Mouse (Mus musculus): ENCODE measurements around the gene Ppp1r18. TPM values are rescaled to one million over a fixed set of nuclear protein-coding genes. Genes with fewer than 3 reads are reported as not detected.

Gene Ppp1r18
- total RNA-seq, 4 experiments from 2014 or later: 2.4 to 4.7 (median 3.3) TPM

DNA sequence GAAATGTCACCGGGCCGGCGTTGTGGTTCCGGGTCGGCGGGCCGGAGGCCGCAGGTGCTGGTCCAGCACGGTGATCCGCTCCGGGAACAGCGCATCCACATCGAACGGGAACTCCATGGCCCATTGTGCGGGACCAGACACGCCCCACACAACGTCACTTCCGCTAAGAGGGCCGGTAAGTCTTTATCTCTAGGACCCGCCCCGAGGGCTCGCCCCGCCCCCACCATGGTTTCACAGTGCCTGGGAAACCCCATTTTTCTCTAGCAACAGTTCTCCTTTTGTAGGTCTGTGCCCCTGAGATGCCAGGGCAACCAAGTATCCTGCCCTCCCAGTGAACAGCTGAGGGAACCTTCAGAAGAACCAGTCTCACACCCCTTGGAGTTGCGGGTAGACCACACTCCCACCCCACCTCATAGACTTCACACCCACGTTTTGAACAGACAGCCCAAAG, 44.6 kb downstream of the Ppp1r18 start, which contains the start of gene Atat1:
Atat1 (minus strand) TSS at position 157 of the 451 bp plus-strand sequence.
- peak; percentile 88 to 91 for DNase-seq (ENCODE audit: low spot score in 2 of 2)

DNA sequence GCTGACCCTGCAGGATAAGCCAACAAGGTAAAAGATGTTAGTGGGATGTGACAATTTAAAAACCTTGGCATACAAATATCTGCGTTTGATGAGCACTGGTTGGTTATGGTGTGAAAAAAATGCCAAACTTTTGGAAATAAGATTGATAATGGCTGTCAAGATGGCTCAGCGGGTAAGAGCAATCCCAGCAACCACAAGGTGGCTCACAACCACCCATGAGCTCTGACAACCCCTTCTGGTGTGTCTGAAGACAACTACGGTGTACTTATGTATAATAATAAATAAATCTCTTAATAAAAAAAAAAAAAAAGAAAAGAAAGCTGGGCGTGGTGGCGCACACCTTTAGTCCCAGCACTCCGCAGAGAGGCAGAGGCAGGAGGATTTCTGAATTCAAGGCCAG, 49.6 kb downstream of the Ppp1r18 start:
- no peak for DNase-seq (ENCODE audit: low spot score in 2 of 2)

DNA sequence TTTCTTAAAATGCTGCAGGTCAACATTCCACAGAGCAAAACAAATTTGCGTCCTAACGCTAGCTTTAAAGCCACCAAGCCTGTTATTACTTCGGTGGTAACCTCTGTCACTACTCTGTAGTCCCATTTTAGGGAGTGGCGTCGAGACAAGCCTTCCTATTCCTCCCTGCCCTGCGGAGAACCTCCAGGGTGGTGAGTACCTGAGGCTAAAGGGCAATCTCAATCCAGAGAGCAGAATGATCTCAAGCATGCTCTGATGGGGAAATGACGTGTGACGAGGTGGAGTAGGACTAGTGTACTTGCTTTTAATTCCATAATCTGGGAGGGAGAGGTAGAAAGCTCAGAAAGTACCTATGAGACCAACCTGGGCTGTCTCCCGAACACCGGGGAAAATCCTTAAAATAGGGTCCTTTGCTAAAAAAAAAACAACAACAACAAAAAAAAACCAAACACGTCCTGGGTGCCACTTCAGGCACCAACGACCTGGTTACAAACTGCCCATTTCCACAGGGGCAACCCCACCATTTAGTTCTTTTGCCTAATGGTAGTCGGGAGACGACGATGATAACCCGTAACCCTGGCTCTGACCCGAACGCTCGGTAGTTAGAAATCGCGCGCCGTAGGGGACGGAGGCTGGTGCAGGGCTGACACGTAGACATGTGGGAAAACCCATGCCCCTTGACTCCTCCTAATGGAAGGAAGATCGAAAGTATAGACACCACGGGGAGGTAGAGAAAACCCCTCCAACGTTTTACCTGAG, 50.3 kb downstream of the Ppp1r18 start:
- DNase-seq (ENCODE audit: low spot score in 2 of 2): no peak

DNA sequence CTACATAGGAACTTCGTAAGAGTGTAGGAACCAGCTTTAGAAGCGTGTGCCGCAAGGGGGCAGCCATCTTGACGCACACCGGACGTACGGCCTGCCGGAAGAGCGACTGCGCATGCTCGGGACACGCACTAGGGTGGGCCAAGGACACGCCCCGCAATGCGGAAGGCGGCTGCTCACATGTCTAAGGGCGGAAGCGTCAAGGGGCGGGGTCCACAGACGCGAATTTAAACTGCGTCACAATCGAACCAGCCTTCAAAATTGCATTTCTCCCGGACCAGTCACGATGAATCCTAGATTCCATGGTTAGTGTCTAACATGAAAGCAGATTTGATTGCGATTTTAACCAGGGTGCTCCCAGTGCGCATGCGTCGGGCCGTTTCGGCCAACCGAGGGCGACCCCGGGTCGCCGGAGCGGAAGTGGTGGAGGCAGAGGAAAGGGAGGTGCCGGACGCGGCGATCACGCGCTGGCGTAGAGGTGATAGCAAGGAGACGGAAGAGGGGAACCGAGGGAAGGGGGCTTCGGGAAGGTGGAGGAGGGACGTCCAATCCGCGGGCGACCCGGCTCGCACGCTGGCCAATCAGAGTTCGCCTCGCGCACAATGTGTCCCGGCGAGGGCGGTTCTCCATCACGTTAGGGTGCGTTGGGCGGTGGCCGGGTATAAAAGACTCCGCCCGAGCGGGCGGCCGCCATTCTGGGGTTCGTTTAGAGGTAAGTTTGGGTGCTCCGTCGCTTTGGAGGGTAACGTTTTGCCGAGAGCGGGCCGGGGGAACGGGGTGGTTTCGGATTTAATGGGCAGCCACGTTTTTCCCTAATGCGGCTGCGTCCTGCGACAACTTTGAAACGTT, 51.1 kb downstream of the Ppp1r18 start, which contains the start of the genes Mrps18b and Ppp1r10:
Mrps18b (minus strand) TSS at position 93 of the 846 bp plus-strand sequence.
Ppp1r10 (plus strand) TSS at position 138 of the 846 bp plus-strand sequence.
- DNase-seq (ENCODE audit: low spot score in 2 of 2): peak; percentile 97 to 99

DNA sequence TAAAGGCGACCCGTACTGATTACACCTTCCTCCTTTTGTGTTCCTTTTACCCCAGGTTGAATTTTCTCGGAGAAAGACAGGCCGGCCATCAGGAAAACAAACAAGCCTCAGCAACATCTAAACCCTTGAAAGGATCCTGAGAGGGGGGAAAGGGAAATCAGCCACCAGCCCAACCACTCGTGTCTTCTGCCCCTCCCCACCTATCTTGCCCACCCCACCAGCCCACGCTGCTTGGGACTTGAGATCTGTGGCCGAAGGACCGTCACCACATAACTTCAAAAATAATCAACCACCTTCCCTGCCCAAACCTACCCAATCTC, 51.7 kb downstream of the Ppp1r18 start:
- DNase-seq (ENCODE audit: low spot score in 2 of 2): no peak

DNA sequence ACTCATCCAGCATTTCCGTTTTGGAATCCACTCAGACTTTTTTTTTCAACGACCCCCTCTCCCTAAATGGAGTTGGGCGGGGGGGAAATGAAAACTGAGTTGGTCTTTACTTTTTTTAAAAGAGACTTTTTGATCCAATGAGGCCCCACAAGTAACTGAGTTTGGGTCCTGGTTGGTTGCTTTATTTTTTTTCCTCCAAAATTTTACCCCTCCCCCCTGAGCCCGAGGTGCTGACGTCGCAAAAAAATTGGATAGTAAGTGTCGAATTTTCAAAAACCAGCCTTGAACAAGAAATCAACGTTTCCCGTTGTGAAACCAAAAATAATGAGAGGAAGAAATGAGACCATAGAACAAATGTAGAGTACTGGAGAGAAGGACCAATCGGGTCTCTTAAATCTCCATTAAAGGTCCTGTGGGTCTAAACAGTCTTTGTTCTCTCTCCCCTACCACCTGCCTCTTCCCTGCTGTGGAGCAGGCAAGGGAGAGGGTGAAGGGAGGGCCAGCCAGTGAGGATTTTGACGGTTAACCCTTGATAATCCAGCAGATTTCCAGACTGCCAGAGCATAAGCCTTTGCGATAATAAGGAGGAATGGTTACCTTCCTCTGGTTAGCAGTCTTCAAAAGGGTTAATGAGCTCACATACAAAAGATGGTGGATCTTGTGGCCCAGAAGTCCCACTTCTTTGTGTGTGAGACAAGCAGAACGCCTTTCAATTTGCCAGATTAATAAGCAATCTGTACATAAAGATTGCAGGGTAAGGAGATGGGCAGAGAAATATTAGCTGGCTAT, 52.3 kb downstream of the Ppp1r18 start:
- no peak for DNase-seq (ENCODE audit: low spot score in 2 of 2)

DNA sequence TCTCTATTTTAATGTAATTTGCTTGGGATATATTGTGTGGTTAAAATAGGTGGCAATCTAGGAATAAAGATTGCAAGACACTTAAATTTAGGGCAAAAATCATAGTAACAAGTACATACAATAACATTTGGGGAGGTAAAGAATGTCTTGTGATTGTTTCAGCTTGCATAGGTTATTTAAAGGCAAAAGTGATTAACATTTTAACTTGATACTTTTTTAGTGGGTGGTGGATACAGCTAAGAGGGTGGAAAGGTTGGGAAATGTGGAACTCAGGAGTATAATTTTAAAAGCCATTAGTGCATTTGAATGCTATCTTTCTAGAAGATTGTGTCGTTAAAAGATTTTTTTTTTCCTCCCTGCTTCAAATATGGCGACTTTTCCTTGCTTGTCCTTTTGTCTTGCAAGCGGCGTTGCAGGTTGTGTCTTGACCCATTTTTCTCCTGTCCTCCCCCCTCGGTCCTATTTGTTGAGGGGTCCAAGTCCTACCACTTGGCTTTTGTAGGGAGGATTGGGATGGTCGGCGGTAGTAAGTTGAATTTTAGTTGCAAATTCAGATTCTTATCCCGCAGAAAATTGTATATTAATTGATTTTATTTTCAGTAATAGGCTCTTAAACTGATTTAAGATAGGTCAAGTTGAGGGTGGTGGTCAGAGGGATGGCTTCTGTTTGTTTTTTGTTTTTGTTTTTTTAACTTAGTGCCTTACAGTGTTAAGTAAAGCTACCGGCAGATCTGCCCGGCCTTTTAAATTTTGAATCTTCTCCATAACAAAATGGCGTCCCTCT, 53.1 kb downstream of the Ppp1r18 start:
- DNase-seq (ENCODE audit: low spot score in 2 of 2): no peak

DNA sequence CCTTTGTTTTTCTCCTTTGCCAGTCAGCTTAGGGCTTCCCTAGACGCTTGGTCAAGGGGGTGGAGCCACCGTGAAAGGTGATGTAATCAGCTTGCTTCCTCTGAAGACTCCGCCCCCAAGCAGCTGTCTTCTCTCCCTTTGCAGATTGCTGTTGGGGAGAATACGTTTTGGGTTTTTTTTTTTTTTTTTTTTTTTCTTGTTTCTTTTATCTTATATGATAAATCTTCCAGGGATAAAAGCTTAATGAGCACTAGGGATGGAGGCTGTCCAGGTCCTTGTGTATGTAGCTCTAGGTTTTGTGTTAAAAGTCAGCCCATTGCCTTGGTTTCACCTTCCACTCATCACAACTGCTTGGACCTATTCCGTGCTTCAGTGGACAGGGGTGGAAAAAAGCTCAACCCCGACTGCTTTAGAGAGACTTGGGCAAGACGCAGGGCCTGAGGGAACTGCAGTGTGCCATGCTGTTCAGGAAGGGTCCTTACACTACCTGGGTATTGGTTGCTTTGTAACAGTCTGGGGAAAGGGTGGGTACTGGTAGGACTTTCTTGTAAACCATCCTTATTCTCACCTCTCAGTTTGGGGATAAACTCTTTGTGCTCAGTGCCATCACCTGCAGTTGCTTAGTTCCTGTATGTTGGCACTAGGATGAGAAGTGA, 53.8 kb downstream of the Ppp1r18 start:
- peak; percentile 94 to 95 for DNase-seq (ENCODE audit: low spot score in 2 of 2)

DNA sequence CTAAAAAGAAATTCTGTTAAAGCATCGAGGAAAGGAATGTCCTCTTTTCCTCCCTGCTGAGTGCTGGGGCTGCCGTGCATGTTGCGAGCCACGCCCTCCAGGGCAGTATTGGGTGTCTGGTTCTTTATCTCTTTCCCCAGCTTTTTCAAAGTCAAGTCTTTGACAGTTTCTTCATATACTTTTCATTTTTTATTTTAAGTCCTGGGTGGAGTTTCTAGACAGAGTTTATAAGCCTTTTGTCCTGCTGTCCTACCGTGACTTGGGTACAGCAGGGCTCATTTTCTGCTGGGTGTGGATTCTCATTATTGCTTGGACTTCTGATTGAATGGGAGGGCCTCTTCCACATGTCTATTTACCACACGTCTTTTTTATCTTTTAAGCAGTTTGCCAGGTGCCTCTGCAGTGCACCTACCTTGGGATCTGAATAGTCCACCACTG, 54.5 kb downstream of the Ppp1r18 start:
- no peak for DNase-seq (ENCODE audit: low spot score in 2 of 2)

DNA sequence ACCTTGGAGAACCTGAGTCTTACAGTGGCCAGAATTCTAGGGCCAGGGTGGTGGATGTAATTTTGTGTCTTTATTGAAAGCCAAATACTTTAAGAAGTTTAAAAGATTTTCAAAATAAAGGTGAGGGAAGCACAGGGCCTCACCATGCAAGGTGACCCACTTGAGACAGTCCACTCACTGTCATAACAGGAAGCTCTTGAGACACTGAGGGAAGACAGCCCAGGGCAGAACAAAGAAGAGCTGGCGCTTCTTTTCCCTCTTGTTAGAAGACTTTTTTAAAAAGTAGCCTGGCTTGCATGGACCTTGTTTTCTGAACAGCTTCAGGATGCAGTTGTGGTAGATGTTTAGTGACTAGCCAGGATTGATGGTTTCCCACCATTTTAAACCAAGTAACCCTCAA, 55.0 kb downstream of the Ppp1r18 start:
- DNase-seq (ENCODE audit: low spot score in 2 of 2): no peak

DNA sequence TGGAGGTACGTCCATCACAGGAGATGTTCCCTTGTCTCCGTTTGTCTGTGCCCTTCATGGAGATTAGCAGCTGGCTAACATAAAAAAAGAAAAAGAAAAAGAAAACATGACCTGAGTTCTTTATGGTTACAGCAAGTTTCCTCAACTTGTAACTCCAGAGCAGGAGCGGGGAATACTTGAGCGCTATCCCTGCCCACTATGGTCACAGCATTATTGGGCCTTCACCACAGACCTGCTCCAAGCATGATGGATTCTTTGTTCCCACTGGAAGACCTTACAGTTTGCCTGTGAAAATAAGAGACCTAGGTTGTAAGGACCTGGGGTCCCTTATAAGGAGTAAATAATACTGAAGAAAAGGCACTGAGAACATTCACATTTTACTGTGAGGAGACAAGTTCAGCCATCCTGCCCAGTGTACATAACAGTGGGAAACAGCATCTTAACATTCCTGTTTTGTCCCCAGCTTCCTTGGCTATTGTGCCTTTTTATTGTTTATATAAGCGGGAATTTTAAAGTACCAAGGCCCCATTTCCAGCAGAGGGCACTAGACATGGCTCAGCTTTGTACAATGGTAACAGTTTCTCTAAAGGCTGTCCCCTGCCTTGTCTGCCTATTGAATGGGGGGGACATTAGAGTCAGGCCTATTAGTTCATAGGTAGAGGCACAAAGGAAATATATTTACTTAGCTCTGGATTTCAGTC, 55.6 kb downstream of the Ppp1r18 start:
- no peak for DNase-seq (ENCODE audit: low spot score in 2 of 2)

DNA sequence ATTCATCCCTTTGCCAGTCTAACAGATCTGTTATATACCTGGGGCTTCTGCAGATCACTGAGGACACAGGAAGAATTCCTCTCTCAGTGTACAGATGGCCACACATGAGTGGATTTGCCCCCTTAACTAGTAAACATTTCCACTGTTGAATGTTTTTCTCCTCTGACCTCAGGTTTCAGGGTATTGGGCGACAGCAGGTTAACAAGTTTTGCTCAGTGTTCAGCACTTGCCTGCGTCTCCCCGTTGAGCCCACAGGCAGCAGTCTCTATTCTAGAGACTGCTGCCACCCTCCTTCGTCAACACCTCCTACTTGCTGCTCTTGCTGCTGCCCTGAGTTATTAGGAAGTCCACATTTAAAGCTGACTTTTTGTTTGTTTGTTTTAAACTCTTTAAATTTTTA, 56.3 kb downstream of the Ppp1r18 start:
- DNase-seq (ENCODE audit: low spot score in 2 of 2): no peak

DNA sequence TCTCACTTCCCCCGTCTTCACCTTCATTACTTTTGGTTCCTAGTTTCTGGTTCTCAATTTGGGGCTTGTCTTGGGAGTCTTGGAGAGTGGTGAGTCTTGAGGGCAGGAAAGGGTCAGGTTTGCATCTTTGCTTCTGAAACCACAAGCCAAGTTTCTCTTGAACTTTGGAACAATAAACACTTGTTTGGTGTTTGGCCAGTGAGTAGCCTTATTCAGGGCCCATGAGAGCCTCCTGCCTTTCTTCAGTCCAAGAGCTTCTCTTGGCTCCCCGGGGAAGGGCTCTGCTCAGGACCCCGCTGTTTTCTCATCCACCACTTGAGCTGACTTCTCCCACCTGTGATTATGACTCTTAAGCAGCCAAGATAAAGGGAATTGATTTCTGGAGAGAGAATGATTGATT, 57.2 kb downstream of the Ppp1r18 start:
- no peak for DNase-seq (ENCODE audit: low spot score in 2 of 2)

DNA sequence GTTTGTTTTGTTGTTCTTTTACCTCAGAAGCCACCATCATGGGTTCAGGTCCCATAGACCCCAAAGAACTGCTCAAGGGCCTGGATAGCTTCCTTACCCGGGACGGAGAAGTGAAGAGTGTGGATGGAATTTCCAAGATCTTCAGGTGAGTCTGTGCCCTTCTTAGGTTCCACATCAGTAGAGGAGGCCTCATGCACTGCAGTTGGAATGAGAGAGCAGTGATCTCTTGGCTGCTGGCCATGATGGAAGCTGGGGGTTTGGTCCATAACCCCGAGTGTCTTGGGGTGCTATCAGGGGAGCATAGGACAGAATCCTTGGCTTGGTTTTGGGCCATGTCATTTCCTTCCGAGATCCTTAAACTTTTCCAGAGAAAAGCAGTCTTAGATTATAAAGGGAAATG, 57.9 kb downstream of the Ppp1r18 start:
- DNase-seq (ENCODE audit: low spot score in 2 of 2): no peak

Small RNA genes lying within 50 kb of the gene (microRNA-seq; reads per million reads assigned to microRNA genes)
- not detected for gene Gm28033
- gene Mir1894: not detected

Other genes with a start within 250 kb of the Ppp1r18 start
- not detected for gene Gm9573, start 239.0 kb upstream of the Ppp1r18 start, total RNA-seq (2022)
- gene Mucl3, start 221.9 kb upstream of the Ppp1r18 start, total RNA-seq (2022): not detected
- 10 to 100 TPM in 2 of 4 experiments, 1 to 10 TPM in 2; 9.0 to 15.4 (median 10.3) TPM for gene Vars2, start 198.0 kb upstream of the Ppp1r18 start, total RNA-seq (2022)
- 10 to 100 TPM; 16.0 to 21.6 (median 17.9) TPM for gene Gtf2h4, start 191.9 kb upstream of the Ppp1r18 start, total RNA-seq (2022)
- gene Ddr1, start 161.0 kb upstream of the Ppp1r18 start, total RNA-seq (2022): 10 to 100 TPM; 13.7 to 20.0 (median 15.9) TPM
- 1 to 10 TPM; 5.6 to 7.8 (median 6.6) TPM for gene Ier3, start 43.9 kb upstream of the Ppp1r18 start, total RNA-seq (2022)
- gene Flot1, start 42.4 kb upstream of the Ppp1r18 start, total RNA-seq (2022): 10 to 100 TPM; 52.6 to 67.2 (median 55.9) TPM
- gene Tubb5, start 27.3 kb upstream of the Ppp1r18 start, total RNA-seq (2022): 10 to 100 TPM; 26.7 to 34.5 (median 28.3) TPM
- gene Mdc1, start 24.1 kb upstream of the Ppp1r18 start, total RNA-seq (2022): 1 to 10 TPM; 3.2 to 5.0 (median 4.0) TPM
- gene Nrm, start 4.3 kb upstream of the Ppp1r18 start, total RNA-seq (2022): 1 to 10 TPM in 2 of 4 experiments, under 1 TPM in 2; 0.52 to 2.6 (median 1.4) TPM
- gene Dhx16, start 14.2 kb downstream of the Ppp1r18 start, total RNA-seq (2022): 10 to 100 TPM; 13.5 to 16.8 (median 16.0) TPM
- 10 to 100 TPM; 52.7 to 68.7 (median 62.6) TPM for gene 2310061I04Rik, start 31.8 kb downstream of the Ppp1r18 start, total RNA-seq (2022)
- gene Atat1, start 44.5 kb downstream of the Ppp1r18 start, total RNA-seq (2022): 1 to 10 TPM; 2.9 to 4.4 (median 3.6) TPM
- gene Mrps18b, start 50.8 kb downstream of the Ppp1r18 start, total RNA-seq (2022): 10 to 100 TPM; 57.4 to 60.4 (median 58.1) TPM
- gene Ppp1r10, start 50.8 kb downstream of the Ppp1r18 start, total RNA-seq (2022): 10 to 100 TPM; 13.0 to 30.1 (median 14.3) TPM
- gene Abcf1, start 104.2 kb downstream of the Ppp1r18 start, total RNA-seq (2022): 10 to 100 TPM; 74.2 to 79.3 (median 78.7) TPM
- 10 to 100 TPM; 24.1 to 31.8 (median 29.1) TPM for gene Gnl1, start 114.3 kb downstream of the Ppp1r18 start, total RNA-seq (2022)
- 1 to 10 TPM; 1.5 to 2.5 (median 1.9) TPM for gene Prr3, start 114.6 kb downstream of the Ppp1r18 start, total RNA-seq (2022)
- gene H2-T24, start 155.0 kb downstream of the Ppp1r18 start, total RNA-seq (2022): 1 to 10 TPM in 1 of 4 experiments, under 1 TPM in 3; 0.82 to 1.6 (median 0.93) TPM
- 1 to 10 TPM; 5.6 to 9.3 (median 7.1) TPM for gene H2-T23, start 167.3 kb downstream of the Ppp1r18 start, total RNA-seq (2022)
- 10 to 100 TPM; 11.7 to 14.0 (median 13.0) TPM for gene H2-T22, start 177.2 kb downstream of the Ppp1r18 start, total RNA-seq (2022)
- not detected for gene Gm6034, start 177.4 kb downstream of the Ppp1r18 start, total RNA-seq (2022)
- gene Gm11127, start 192.8 kb downstream of the Ppp1r18 start, total RNA-seq (2022): 1 to 10 TPM; 1.8 to 2.7 (median 2.2) TPM